Mouse (Mus musculus): Measurements from ENCODE around the gene Trip10. TPM values are rescaled to one million over a fixed set of nuclear protein-coding genes. Genes with fewer than 3 reads are reported as not detected.
"Not testable (repeated sequence)": the region's sequence is repeated elsewhere in the genome, so short reads cannot be mapped to it uniquely, and the experiment has no call there.

The Trip10 gene
- polyA plus RNA-seq, 1 experiment: 15.4 TPM

- TF ChIP-seq CTCF (IDR thresholded peaks at IDR 0.05; ENCODE audit: control insufficient read depth, insufficient read depth, low read length) (no peak), POLR2A (IDR thresholded peaks at IDR 0.05; ENCODE audit: borderline replicate concordance, control insufficient read depth, low read depth, low read length) (peak; percentile 29; the same call in 1 of the 2 replicates)
- H3K4me1 ChIP-seq (ENCODE audit: control insufficient read depth, insufficient read depth, low read length): peaks cover 7% of the 10 kb centered on the region
- H3K4me3 ChIP-seq (replicated peaks; ENCODE audit: control insufficient read depth, low read depth, low read length): peak overlapping the region; percentile 71
- under 1% methylated on average over 53 of the region's 53 CpGs for WGBS
- H3K27ac ChIP-seq (ENCODE audit: control insufficient read depth, insufficient read depth, low read depth, low read length, poor library complexity): peak overlapping the region; percentile 86
These were observed 26.1 kb downstream of the Trip10 start for GRCm38 (mm10) chr17:57275111-57275996.

GRCm38 (mm10) chr17:57275997-57276351 lies 26.7 kb downstream of the Trip10 start:
- peak overlapping the region; percentile 8; the same call in 1 of the 2 replicates for H3K27ac ChIP-seq (ENCODE audit: control insufficient read depth, insufficient read depth, low read depth, low read length, poor library complexity)
- TF ChIP-seq POLR2A (IDR thresholded peaks at IDR 0.05; ENCODE audit: borderline replicate concordance, control insufficient read depth, low read depth, low read length) (no peak), CTCF (IDR thresholded peaks at IDR 0.05; ENCODE audit: control insufficient read depth, insufficient read depth, low read length) (no peak)
- peak overlapping the region; percentile 71 for H3K4me3 ChIP-seq (replicated peaks; ENCODE audit: control insufficient read depth, low read depth, low read length)
- H3K4me1 ChIP-seq (ENCODE audit: control insufficient read depth, insufficient read depth, low read length): peaks cover 7% of the 10 kb centered on the region
- WGBS: 3% methylated on average over 13 of the region's 13 CpGs

DNA sequence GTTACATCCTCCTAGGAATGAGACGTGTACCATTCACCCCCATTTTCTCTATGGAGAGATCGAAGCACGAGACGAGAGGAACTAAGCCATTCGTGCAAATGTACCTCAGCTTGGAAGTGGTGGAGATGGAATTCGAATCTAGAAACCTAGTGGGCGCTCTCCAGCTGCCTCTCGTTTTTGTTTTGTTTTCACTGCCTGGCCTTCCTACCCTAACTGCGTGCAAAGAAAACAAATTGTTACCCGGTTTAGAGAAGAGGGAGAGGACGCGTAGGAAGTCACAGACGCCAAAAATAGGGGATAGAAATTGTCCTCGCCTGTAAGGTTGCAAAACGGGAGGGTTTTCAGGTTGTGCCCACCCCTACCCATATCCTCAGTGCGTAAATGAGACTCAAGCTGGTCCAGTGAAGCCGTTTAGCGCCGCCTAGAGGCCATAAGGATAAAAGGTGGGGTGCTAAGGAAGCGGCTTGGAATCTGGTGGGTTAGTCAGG lies 27.4 kb downstream of the Trip10 start:
- Histone ChIP-seq H3K4me1 (ENCODE audit: control insufficient read depth, insufficient read depth, low read length) (peaks cover 9% of the 10 kb centered on the region), H3K27ac (ENCODE audit: control insufficient read depth, insufficient read depth, low read depth, low read length, poor library complexity) (no peak overlapping the region), H3K4me3 (replicated peaks; ENCODE audit: control insufficient read depth, low read depth, low read length) (peak overlapping the region; percentile 66)
- under 1% methylated on average over 20 of the region's 20 CpGs for WGBS
- peak; percentile 81 for TF ChIP-seq CTCF (IDR thresholded peaks at IDR 0.05; ENCODE audit: control insufficient read depth, insufficient read depth, low read length)
- TF ChIP-seq POLR2A (IDR thresholded peaks at IDR 0.05; ENCODE audit: borderline replicate concordance, control insufficient read depth, low read depth, low read length): no peak

GRCm38 (mm10) chr17:57277598-57278261 lies 28.5 kb downstream of the Trip10 start:
- peaks cover 11% of the 10 kb centered on the region for H3K4me1 ChIP-seq (ENCODE audit: control insufficient read depth, insufficient read depth, low read length)
- WGBS: 62% methylated on average over 5 of the region's 5 CpGs
- H3K4me3 ChIP-seq (replicated peaks; ENCODE audit: control insufficient read depth, low read depth, low read length); H3K27ac ChIP-seq (ENCODE audit: control insufficient read depth, insufficient read depth, low read depth, low read length, poor library complexity): not testable (repeated sequence)

DNA sequence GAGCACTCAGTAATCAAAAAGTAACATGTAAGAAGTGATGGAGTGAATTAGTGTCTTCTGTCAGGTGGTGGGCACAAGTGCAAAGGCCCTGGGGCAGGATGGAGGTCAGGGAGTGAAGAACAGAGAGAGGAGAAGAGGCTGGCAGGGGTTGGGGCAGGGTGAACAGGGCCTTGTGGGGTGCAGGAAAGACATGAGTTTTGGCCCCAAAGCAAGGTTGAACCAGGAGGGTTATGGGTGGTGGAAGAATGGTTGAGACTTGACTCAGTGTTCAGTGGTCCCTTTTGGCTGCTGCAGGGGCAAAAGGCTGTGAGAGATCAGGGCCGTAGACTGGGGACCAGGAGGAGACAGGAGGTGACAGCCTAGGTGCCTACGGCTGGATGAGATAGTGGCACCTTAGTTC lies 29.3 kb downstream of the Trip10 start:
- Histone ChIP-seq H3K4me1 (ENCODE audit: control insufficient read depth, insufficient read depth, low read length) (peaks cover 15% of the 10 kb centered on the region), H3K27ac (ENCODE audit: control insufficient read depth, insufficient read depth, low read depth, low read length, poor library complexity) (peak overlapping the region; percentile 81), H3K4me3 (replicated peaks; ENCODE audit: control insufficient read depth, low read depth, low read length) (peak overlapping the region; percentile 46)
- TF ChIP-seq CTCF (IDR thresholded peaks at IDR 0.05; ENCODE audit: control insufficient read depth, insufficient read depth, low read length) (no peak), POLR2A (IDR thresholded peaks at IDR 0.05; ENCODE audit: borderline replicate concordance, control insufficient read depth, low read depth, low read length) (no peak)
- WGBS: 11% methylated on average over 2 of the region's 2 CpGs

GRCm38 (mm10) chr17:57278943-57279590 lies 29.8 kb downstream of the Trip10 start, which contains the start of gene Vav1:
TSS of gene Vav1 (plus strand) at chr17:57279100.
- Histone ChIP-seq H3K27ac (ENCODE audit: control insufficient read depth, insufficient read depth, low read depth, low read length, poor library complexity) (peak within 1 kb of the TSS; percentile 98), H3K4me3 (replicated peaks; ENCODE audit: control insufficient read depth, low read depth, low read length) (peak within 1 kb of the TSS; percentile 97), H3K4me1 (ENCODE audit: control insufficient read depth, insufficient read depth, low read length) (peaks cover 20% of the 10 kb centered on the region)
- under 1% methylated on average over 26 of the region's 26 CpGs for WGBS
- TF ChIP-seq POLR2A (IDR thresholded peaks at IDR 0.05; ENCODE audit: borderline replicate concordance, control insufficient read depth, low read depth, low read length): peak; percentile 97
- no peak for TF ChIP-seq CTCF (IDR thresholded peaks at IDR 0.05; ENCODE audit: control insufficient read depth, insufficient read depth, low read length)

DNA sequence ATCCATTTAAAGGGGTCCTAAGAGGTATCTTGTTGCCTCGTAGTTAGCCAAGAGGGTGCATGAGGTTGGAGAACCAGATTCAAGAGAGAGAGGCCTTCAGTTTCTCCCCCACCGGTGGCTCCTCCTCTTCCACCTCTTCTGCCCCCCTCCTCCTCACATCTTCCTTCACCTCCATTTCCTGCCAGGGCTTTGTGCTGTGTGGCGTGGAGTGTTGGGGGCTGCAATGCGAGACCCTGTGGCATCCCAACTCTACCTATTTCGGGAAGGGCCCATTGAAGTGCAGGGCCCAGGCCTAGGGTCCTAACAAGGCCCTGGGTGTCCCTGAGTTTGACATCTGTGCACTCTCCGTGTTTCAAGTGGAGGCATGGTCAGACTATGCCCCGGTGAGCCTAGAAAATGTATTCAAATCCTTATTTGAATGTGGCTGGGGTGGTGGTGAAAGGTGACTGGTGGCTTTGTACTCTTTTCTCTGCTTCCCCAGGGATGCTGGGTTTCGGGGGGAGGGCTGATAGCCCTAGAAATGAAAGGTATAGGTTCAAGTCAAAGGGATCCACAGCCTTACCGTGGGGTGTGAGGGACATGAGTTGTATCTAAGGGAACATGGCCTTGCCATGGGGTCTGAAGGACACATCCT lies 30.5 kb downstream of the Trip10 start:
- Histone ChIP-seq H3K4me3 (replicated peaks; ENCODE audit: control insufficient read depth, low read depth, low read length) (peak overlapping the region; percentile 97), H3K27ac (ENCODE audit: control insufficient read depth, insufficient read depth, low read depth, low read length, poor library complexity) (peak overlapping the region; percentile 98), H3K4me1 (ENCODE audit: control insufficient read depth, insufficient read depth, low read length) (peaks cover 25% of the 10 kb centered on the region)
- WGBS: under 1% methylated on average over 9 of the region's 9 CpGs
- no peak for TF ChIP-seq POLR2A (IDR thresholded peaks at IDR 0.05; ENCODE audit: borderline replicate concordance, control insufficient read depth, low read depth, low read length)
- TF ChIP-seq CTCF (IDR thresholded peaks at IDR 0.05; ENCODE audit: control insufficient read depth, insufficient read depth, low read length): no peak
